Mouse (Mus musculus) urinary bladder, postnatal 4 days (tissue): ENCODE measurements around the gene Supt16.

Source experiments
- DNase-seq, 2 experiments: peaks; one replicate each; pipeline ENCODE4 v3.0.0; 2021 to 2022; ENCODE audit warnings: low spot score in 2 of 2

Supt16 gene

GRCm38 (mm10) chr14:52197156-52197878 lies at the start of gene Supt16:
Supt16 (minus strand) TSS chr14:52197416.
- DNase-seq: peak; percentile 78 to 82

GRCm38 (mm10) chr14:52246129-52246528 lies 48.9 kb upstream of the Supt16 start:
- no peak for DNase-seq

DNA sequence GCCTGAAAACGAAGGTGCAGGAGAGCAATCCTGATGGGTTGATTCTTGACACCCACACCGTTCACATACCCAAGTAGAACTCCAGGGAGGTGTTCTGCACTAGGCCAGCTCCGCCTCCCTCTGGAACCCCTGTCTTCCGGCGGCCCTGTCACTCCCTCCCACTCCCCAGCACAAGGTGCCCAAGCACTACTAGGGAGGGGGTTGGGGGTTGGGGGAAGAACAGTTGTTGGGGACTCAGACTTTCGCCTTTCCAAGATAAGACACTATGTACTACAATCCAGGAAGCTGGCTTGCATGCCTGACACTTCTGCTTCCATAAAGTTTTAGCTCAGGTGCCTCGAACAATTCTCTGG lies 47.5 kb upstream of the Supt16 start:
- no peak for DNase-seq

DNA sequence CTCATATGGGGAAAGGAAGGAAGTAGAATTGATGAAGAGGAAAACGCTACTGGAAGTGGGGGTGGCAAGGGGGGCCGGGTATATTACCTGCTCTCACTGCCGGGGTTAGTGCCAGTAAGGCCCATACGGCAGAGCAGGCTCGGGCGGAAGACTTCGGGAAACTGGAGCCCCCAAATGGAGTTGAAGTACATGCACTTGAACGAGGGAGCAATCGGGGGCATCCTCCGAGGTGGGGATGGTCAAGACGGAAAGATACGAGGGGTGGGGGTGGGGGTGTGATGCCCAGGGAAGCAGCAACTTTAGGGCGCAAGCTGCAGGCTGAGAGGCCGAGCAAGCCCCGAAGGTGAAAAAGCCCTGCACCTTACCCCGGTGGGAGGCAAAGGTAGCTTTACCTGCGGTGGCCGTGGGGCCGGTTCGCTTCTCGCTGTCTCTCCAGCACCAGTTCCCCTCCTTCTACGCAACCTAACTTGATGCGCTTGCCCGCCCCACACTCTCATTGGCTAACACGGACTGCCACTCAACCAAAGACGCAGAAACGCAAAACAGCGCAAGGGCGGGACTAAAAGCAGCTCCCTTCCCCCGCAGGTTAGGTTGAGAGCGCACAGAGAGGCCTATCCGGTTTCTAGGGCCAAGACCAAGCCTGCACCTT lies 46.9 kb upstream of the Supt16 start:
- DNase-seq: peak; percentile 98 to 100

- no peak for DNase-seq
These were observed 39.0 kb upstream of the Supt16 start for GRCm38 (mm10) chr14:52236216-52236615.

DNA sequence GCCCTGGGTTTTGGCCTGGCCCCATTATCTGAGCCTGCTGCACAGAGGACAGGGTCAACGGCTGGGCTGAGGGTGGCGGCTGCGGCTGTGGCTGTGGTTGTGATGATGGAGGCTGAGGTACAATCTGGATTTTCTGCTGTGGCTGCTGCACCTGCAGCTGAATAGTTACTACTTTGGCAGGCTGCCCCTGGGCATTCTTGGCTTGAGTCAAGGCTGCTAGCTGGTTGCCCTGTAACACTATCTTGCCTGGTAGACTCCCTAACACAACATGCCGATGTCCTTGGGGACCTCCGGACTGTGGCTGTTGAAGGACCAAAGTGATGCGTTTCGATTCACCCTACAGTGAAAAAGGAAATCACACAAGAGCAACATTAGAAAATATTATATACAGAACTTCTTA lies 37.9 kb upstream of the Supt16 start:
- DNase-seq: peak in 1 of 2 experiments; percentile 23

DNA sequence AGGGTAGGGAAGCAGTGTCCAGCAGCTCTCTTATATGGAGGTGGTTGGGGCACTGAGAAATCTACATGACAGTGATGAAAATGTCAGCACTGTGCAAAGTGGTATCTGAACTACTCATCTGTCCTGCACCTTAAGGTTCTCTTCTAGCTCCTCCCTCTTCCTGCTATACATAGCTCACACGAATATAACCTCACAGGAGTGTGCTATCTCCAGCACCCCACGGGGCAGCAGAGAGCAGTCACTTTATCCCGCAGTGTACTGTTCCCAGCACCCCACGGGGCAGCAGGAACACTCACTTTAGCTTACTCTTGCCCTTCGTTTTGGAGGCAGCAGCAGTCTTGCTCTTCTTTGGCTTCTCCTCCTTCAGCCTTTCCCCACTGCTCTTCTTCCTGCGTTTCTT lies 35.0 kb upstream of the Supt16 start:
- no peak for DNase-seq

DNA sequence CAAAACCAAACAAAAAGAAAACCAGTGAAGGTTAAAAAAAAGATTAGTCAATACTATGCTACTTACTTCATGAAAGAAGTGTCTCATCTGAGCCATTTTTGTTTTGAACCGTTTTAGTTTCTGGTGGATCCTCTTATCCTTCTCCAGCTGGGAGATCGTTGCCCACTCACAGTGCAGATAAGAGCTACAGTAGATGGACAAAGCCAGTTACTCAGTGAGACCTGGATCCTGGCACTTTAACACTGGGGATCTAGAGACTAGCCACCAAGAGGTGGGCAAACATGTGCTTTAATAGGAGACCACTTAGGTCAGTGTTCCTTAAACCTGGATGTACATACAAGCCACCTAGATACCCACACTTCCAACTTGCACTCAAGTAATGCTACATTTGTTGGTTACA lies 28.8 kb upstream of the Supt16 start:
- DNase-seq: no peak

DNA sequence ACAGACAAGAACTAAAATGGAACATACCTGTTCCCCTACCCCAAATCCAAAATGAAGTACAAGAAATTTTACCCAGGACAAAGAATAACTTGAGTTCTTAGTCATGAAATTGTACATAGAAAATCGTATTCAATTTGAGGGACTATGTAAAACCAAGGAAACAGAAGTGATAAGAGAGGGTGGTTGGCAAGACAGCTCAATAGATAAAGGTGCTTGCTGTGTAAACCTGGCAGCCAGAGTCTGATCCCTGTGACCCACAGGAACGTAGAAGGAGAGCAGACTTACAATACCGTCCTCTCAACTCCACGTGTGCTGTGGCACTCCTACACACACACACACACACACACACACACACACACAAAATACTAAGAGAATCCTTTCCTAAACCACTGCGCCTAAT lies 20.0 kb upstream of the Supt16 start:
- no peak for DNase-seq

GRCm38 (mm10) chr14:52199412-52199811 lies 2.2 kb upstream of the Supt16 start:
- no peak for DNase-seq

- no peak for DNase-seq
These were observed 925 bp upstream of the Supt16 start for GRCm38 (mm10) chr14:52198141-52198540.

- no peak for DNase-seq
These were observed 723 bp downstream of the Supt16 start for GRCm38 (mm10) chr14:52196230-52197155.

DNA sequence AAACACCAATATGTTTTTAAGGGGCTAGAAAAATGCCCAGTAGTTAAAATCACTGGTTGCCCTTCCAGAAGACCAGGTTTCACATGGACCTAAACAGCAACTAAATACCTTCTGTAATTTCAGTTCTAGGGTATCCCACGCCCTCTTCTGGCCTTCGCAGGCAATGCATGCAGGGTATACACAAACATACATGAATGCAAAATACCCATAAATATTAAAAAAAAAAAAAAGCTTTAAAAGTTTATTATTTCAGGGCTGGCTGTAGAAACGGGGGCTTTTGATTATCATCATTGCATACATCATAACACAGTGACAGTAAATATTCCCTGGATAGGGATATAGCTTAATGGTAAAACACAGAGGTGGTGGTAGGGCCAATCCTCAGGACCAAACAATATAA lies 1.5 kb downstream of the Supt16 start:
- peak; percentile 24 to 62 for DNase-seq

DNA sequence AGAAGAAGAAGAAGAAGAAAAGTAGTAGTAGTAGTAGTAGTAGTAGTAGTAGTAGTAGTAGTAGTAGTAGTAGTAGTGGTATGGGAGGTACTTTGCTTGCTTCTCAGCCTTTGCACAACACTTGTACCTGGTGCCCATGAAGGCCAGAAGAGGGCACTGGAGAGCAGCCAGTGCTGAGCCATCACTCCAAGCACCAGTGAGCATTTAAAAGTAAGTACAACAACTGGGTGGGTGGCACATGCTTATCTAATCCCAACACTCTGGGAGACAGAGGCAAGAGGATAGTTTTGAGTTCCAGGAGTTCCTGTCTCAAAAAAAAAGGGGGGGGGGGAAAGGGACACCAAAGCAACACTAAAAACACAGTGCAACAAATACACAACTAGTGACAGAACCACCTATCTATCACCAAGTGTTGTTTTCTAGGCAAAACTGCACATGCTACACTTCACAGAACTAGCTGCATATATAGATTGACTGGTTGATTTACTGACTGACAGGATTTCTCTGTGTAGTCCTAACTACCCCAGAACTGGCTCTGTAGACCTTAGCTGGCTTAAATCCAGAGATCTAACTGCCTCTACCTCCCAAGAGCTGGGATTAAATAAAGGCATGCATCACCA lies 6.4 kb downstream of the Supt16 start:
- no peak for DNase-seq

DNA sequence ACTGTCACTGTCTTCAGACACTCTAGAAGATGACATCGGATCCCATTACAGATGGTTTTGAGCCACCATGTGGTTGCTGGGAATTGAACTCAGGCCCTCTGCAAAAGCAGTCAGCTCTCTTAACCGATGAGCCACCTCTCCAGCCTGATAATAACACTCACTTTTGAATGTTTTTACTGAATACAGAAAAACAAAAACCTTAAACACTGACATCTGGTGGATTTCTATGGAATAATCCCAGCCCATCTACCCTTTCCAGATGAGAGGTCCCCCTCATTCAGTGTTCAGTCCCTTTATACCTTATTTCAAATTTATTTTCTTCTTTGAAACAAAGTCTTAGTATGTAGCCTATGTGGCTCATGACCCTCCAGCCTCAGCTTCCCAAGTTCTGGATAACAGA lies 7.7 kb downstream of the Supt16 start:
- no peak for DNase-seq

GRCm38 (mm10) chr14:52188788-52189187 lies 8.4 kb downstream of the Supt16 start:
- DNase-seq: no peak

DNA sequence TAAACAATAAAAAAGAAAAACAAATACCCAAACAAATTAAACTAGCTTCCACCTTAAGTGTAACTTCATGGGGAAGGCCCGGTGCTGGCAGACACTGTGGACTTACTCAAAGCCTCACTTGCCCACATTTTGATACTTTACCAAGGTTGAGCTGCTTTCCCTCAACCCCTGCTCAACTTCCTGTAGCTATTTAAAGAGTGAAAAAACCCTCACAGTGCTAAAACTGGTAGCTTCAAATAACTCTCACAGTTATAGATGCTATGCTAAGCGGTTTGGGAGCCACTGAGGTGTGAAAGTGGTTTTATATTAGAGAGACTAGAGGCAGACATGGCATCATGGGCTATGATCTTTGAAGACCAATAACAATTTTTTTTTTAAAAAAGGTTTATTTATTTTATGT lies 30.6 kb downstream of the Supt16 start:
- no peak for DNase-seq

- DNase-seq: no peak
These were observed 36.3 kb downstream of the Supt16 start for GRCm38 (mm10) chr14:52160911-52161310.

- no peak for DNase-seq
These were observed 42.2 kb downstream of the Supt16 start for GRCm38 (mm10) chr14:52155008-52155407.

- no peak for DNase-seq
These were observed 44.6 kb downstream of the Supt16 start for GRCm38 (mm10) chr14:52152613-52153012.

DNA sequence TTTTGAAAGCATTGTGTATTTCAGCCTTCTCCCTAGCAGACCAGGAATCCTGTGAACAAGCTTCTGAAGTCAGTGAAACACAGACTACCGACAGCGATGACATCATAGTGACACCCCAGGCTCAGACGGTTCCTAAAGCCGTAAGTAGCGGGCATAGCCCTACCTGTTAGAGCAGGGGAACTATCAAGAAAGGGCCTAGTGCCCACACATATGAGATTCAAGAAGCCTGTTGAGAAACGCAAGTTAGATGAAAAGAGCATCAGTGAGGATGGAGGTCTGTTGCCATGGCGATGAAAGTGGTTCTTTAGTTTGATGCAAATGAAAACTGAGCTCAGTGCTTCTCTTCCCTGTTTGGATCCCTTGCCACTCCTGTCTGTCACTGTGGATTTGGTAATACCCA lies 45.0 kb downstream of the Supt16 start:
- DNase-seq: no peak

GRCm38 (mm10) chr14:52149888-52150287 lies 47.3 kb downstream of the Supt16 start:
- no peak for DNase-seq
